Mouse (Mus musculus): Measurements from ENCODE around the gene Lypd6b.

DNA sequence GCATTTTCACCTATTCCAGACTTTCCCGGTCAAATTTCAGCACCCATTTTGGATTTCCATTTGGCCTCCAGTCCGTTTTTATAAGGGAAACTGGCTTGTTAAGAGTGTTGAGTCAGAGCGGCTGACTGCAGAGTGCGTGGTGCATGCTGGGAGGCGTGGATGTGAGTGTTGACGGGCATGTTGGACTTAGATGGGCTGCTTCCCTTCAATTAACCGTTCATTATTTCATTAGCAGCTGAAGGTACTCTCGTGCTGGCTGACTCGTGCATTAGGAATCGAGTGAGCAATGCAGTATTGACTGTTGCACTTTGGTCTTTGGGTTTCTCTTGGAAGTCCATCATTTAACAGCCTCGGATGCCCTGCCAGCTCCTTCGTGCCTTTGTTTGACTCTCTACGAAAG, 150.1 kb downstream of the Lypd6b start:
- TF ChIP-seq CTCF (IDR thresholded peaks at IDR 0.05; ENCODE audit: low read depth), result no peak
- TF ChIP-seq EP300 (IDR thresholded peaks at IDR 0.05; ENCODE audit: low read depth), result no peak

All from heart, postnatal 0 days (tissue).